Mouse (Mus musculus): ENCODE results near the gene Vrk1. TPM values are rescaled to one million over a fixed set of nuclear protein-coding genes. Genes with fewer than 3 reads are reported as not detected.

The Vrk1 gene
- polyA plus RNA-seq, 1 experiment: 11.6 TPM

- Histone ChIP-seq H3K4me1 (ENCODE audit: control insufficient read depth, insufficient read depth, low read length) (peaks cover 8% of the 10 kb centered on the region), H3K27me3 (ENCODE audit: control insufficient read depth, insufficient read depth, low read length) (no peaks in the 10 kb centered on the region), H3K27ac (ENCODE audit: control insufficient read depth, insufficient read depth, low read depth, low read length) (0 out of 2 replicates have a peak overlapping the region, but pooled peaks have one; percentile 5), H3K4me3 (ENCODE audit: control insufficient read depth, low read depth, low read length) (no peak overlapping the region), H3K36me3 (ENCODE audit: control insufficient read depth, insufficient read depth, low read length) (no peaks in the 10 kb centered on the region)
- no peak for TF ChIP-seq CTCF (IDR thresholded peaks at IDR 0.05; ENCODE audit: control insufficient read depth, insufficient read depth, insufficient replicate concordance, low read depth, low read length)
- no peak for TF ChIP-seq POLR2A (IDR thresholded peaks at IDR 0.05; ENCODE audit: control insufficient read depth, low read depth, low read length)
Measured at GRCm38 (mm10) chr12:106030796-106031195, 20.8 kb downstream of the Vrk1 start.

DNA sequence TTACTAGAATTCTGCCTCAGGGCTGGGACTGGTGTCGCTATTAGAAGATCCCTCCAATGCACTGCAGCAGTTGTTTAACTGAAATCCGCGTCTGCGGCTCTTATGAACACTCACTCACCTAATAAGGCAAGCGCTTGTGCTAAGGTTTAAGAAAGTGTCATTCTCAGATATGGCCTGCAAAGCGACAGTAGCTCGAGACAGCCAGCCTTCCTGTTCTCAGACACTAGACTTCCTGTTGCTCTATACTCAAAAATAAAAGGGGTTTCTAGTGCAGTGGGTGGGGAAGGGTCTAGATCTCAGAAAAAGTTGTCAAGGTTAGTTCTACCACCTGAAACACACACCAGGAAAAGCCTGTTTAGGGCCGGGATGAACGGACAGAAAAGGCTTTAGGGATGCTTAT is 21.9 kb downstream of the Vrk1 start:
- Histone ChIP-seq H3K27ac (ENCODE audit: control insufficient read depth, insufficient read depth, low read depth, low read length) (no peak overlapping the region; the same call in 1 of the 2 replicates), H3K27me3 (ENCODE audit: control insufficient read depth, insufficient read depth, low read length) (no peaks in the 10 kb centered on the region), H3K4me3 (ENCODE audit: control insufficient read depth, low read depth, low read length) (no peak overlapping the region), H3K36me3 (ENCODE audit: control insufficient read depth, insufficient read depth, low read length) (no peaks in the 10 kb centered on the region), H3K4me1 (ENCODE audit: control insufficient read depth, insufficient read depth, low read length) (peaks cover 8% of the 10 kb centered on the region)
- TF ChIP-seq CTCF (IDR thresholded peaks at IDR 0.05; ENCODE audit: control insufficient read depth, insufficient read depth, insufficient replicate concordance, low read depth, low read length) (no peak), POLR2A (IDR thresholded peaks at IDR 0.05; ENCODE audit: control insufficient read depth, low read depth, low read length) (no peak)

GRCm38 (mm10) chr12:106032361-106032760 is 22.3 kb downstream of the Vrk1 start:
- no peak overlapping the region for H3K4me3 ChIP-seq (ENCODE audit: control insufficient read depth, low read depth, low read length)
- TF ChIP-seq POLR2A (IDR thresholded peaks at IDR 0.05; ENCODE audit: control insufficient read depth, low read depth, low read length) (no peak), CTCF (IDR thresholded peaks at IDR 0.05; ENCODE audit: control insufficient read depth, insufficient read depth, insufficient replicate concordance, low read depth, low read length) (no peak)
- peaks cover 8% of the 10 kb centered on the region for H3K4me1 ChIP-seq (ENCODE audit: control insufficient read depth, insufficient read depth, low read length)

GRCm38 (mm10) chr12:106034267-106034666 is 24.2 kb downstream of the Vrk1 start:
- H3K4me3 ChIP-seq (ENCODE audit: control insufficient read depth, low read depth, low read length): no peak overlapping the region
- no peak for TF ChIP-seq CTCF (IDR thresholded peaks at IDR 0.05; ENCODE audit: control insufficient read depth, insufficient read depth, insufficient replicate concordance, low read depth, low read length)

More at GRCm38 (mm10) chr12:106032361-106032760, 22.3 kb downstream of the Vrk1 start:
- no peaks in the 10 kb centered on the region for H3K36me3 ChIP-seq (ENCODE audit: control insufficient read depth, insufficient read depth, low read length)
- no peak overlapping the region for H3K27ac ChIP-seq (ENCODE audit: control insufficient read depth, insufficient read depth, low read depth, low read length)
- H3K27me3 ChIP-seq (ENCODE audit: control insufficient read depth, insufficient read depth, low read length): no peaks in the 10 kb centered on the region

GRCm38 (mm10) chr12:106034761-106035160 is 24.7 kb downstream of the Vrk1 start:
- peaks cover 2% of the 10 kb centered on the region; the same call in 1 of the 2 replicates for H3K36me3 ChIP-seq (ENCODE audit: control insufficient read depth, insufficient read depth, low read length)
- no peak overlapping the region for H3K27ac ChIP-seq (ENCODE audit: control insufficient read depth, insufficient read depth, low read depth, low read length)
- no peaks in the 10 kb centered on the region for H3K27me3 ChIP-seq (ENCODE audit: control insufficient read depth, insufficient read depth, low read length)
- TF ChIP-seq CTCF (IDR thresholded peaks at IDR 0.05; ENCODE audit: control insufficient read depth, insufficient read depth, insufficient replicate concordance, low read depth, low read length): no peak
- H3K4me1 ChIP-seq (ENCODE audit: control insufficient read depth, insufficient read depth, low read length): peaks cover 8% of the 10 kb centered on the region
- H3K4me3 ChIP-seq (ENCODE audit: control insufficient read depth, low read depth, low read length): no peak overlapping the region

More at GRCm38 (mm10) chr12:106034267-106034666, 24.2 kb downstream of the Vrk1 start:
- Histone ChIP-seq H3K27ac (ENCODE audit: control insufficient read depth, insufficient read depth, low read depth, low read length) (no peak overlapping the region), H3K27me3 (ENCODE audit: control insufficient read depth, insufficient read depth, low read length) (no peaks in the 10 kb centered on the region), H3K4me1 (ENCODE audit: control insufficient read depth, insufficient read depth, low read length) (peaks cover 8% of the 10 kb centered on the region), H3K36me3 (ENCODE audit: control insufficient read depth, insufficient read depth, low read length) (peaks cover 2% of the 10 kb centered on the region; the same call in 1 of the 2 replicates)

DNA sequence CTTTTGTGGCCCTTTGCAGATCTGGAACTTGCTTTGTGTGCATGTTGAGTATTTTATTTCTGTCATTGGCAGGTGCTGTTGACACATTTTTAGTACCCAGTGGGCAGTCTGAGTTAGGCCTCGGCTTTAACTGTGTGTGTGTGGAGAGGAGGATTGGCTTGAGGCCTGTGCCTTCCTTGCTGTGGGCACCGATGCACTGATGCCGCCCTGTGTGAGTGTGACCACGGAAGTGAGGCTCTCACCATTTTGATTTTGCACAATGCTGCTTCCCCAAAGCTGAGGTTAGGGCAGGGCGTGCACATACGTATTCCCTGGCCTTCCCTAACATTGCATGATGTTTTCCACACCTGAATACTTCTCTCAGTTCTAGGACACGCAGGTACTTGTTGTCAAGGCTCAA is 30.2 kb downstream of the Vrk1 start:
- Histone ChIP-seq H3K4me1 (ENCODE audit: control insufficient read depth, insufficient read depth, low read length) (no peaks in the 10 kb centered on the region), H3K4me3 (ENCODE audit: control insufficient read depth, low read depth, low read length) (no peak overlapping the region), H3K27me3 (ENCODE audit: control insufficient read depth, insufficient read depth, low read length) (no peaks in the 10 kb centered on the region), H3K27ac (ENCODE audit: control insufficient read depth, insufficient read depth, low read depth, low read length) (no peak overlapping the region), H3K36me3 (ENCODE audit: control insufficient read depth, insufficient read depth, low read length) (peaks cover 2% of the 10 kb centered on the region; the same call in 1 of the 2 replicates)
- TF ChIP-seq POLR2A (IDR thresholded peaks at IDR 0.05; ENCODE audit: control insufficient read depth, low read depth, low read length): no peak
- TF ChIP-seq CTCF (IDR thresholded peaks at IDR 0.05; ENCODE audit: control insufficient read depth, insufficient read depth, insufficient replicate concordance, low read depth, low read length): no peak

- Histone ChIP-seq H3K4me3 (ENCODE audit: control insufficient read depth, low read depth, low read length) (no peak overlapping the region), H3K36me3 (ENCODE audit: control insufficient read depth, insufficient read depth, low read length) (no peaks in the 10 kb centered on the region), H3K27ac (ENCODE audit: control insufficient read depth, insufficient read depth, low read depth, low read length) (no peak overlapping the region), H3K27me3 (ENCODE audit: control insufficient read depth, insufficient read depth, low read length) (no peaks in the 10 kb centered on the region), H3K4me1 (ENCODE audit: control insufficient read depth, insufficient read depth, low read length) (no peaks in the 10 kb centered on the region)
- TF ChIP-seq POLR2A (IDR thresholded peaks at IDR 0.05; ENCODE audit: control insufficient read depth, low read depth, low read length) (no peak), CTCF (IDR thresholded peaks at IDR 0.05; ENCODE audit: control insufficient read depth, insufficient read depth, insufficient replicate concordance, low read depth, low read length) (no peak)
Measured at GRCm38 (mm10) chr12:106046143-106046795, 36.2 kb downstream of the Vrk1 start.

All from testis, adult 2 months (tissue).